Mouse (Mus musculus): Measurements from ENCODE around the gene Stra8.

- TF ChIP-seq NANOG (IDR thresholded peaks at IDR 0.05; ENCODE audit: borderline replicate concordance, low read length) (peak; percentile 96), CTCF (conservative IDR thresholded peaks at IDR 0.05; ENCODE audit: low read length) (no peak), POU5F1 (IDR thresholded peaks at IDR 0.05; ENCODE audit: borderline replicate concordance, low read length) (peak; percentile 54; the same call in 1 of the 2 replicates)
These were observed 19.0 kb upstream of the Stra8 start for GRCm38 (mm10) chr6:34900990-34901389.

Data from E14TG2a.4 (cell line).